Mouse (Mus musculus): ENCODE results near the gene Prkar2b.

The Prkar2b gene

GRCm38 (mm10) chr12:31967536-31967935 lies 93.6 kb downstream of the Prkar2b start:
- DNase-seq (ENCODE audit: low read depth), result peak; percentile 86

DNA sequence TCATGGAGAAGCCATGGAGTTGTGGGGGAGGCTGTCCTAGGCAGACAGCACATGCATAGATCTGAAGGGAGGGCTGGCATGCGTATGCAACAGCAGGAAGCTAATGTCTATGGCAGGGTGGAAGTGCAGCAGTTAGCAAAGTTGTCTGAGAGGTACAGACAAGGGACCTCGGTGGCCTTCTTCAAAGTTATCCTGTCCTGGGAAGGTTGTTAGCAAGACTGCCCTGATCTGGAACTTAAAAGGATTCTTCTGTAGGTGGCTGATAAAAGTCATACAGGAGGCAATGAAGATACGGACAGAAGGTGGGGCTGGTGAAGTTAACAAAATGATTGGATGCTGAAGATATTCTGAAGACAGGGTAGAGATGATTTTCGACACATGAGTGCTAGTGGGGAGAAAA lies 94.7 kb downstream of the Prkar2b start:
- no peak for DNase-seq (ENCODE audit: low read depth)

GRCm38 (mm10) chr12:31965517-31966212 lies 95.4 kb downstream of the Prkar2b start:
- no peak for DNase-seq (ENCODE audit: low read depth)

DNA sequence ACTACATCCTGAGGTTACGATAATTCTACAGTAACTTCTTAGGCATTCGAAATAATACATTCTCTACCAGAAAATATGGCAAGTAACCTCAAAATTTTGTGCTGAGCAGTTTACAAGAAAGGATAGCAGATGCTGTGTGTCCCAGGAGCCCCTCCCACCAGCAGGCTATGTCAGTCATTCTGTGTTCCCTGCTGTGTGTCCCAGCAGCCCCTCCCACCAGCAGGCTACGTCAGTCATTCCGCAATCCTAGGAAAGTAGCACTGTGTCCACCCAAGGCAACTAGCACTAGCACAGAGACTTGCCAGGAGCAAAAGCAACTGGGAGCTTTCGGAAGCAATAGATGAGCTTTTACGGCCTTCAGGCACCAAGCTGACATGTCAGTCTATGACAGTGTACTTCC lies 97.0 kb downstream of the Prkar2b start:
- DNase-seq (ENCODE audit: low read depth), result no peak

GRCm38 (mm10) chr12:31955843-31956242 lies 105.3 kb downstream of the Prkar2b start:
- no peak for DNase-seq (ENCODE audit: low read depth)

DNA sequence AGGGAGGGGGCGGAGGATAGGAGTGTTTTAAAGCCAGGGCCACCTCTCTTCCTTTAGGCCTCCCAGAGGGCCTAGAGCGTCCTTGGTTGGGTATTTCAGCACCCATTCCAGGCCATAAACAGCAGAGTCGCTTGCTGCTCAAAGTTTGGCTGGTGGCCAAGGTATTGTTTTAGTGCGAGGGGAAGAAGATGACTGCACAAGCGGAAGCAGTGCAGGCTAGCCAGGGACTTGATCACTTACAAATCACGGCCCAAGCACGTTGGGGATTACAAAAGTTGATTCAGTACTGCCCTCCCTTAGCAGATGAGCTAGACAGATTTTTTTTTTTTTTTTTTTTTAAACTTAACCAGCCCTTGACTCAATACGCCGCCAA lies 110.5 kb downstream of the Prkar2b start:
- no peak for DNase-seq (ENCODE audit: low read depth)

GRCm38 (mm10) chr12:31949759-31950658 lies 111.1 kb downstream of the Prkar2b start, which contains the start of gene Hbp1:
Hbp1 (minus strand) TSS chr12:31950535.
- peak; percentile 100 for DNase-seq (ENCODE audit: low read depth)

DNA sequence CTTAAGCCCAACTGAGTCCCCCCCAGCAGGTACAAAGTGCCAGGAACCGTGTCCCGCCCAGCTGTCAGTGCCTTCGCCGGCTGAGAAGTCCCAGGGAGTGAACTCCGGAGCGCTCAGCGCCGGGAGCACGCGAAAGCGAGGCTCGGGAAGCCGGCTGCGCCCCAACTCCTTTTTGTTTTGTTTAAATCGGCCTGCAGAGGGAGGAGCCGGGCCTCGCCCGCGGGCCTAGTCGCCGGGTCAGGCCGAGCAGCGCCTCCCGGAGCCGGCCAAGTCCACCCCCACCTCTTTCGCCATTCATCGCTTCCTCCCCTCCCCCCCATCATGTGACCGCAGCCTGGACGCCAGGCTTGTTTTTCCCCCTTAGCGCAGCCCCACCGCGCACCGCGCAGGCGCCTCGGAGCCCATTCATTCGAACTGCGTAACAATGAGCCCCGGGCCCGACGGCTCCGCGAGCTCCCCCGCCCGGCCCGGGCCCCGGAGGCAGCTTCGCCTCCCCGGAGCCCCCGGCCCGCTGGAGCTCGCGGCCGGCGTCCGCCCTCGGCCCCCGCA lies 111.8 kb downstream of the Prkar2b start:
- DNase-seq (ENCODE audit: low read depth), result peak; percentile 99

GRCm38 (mm10) chr12:31948101-31949000 lies 112.7 kb downstream of the Prkar2b start:
- DNase-seq (ENCODE audit: low read depth), result no peak

DNA sequence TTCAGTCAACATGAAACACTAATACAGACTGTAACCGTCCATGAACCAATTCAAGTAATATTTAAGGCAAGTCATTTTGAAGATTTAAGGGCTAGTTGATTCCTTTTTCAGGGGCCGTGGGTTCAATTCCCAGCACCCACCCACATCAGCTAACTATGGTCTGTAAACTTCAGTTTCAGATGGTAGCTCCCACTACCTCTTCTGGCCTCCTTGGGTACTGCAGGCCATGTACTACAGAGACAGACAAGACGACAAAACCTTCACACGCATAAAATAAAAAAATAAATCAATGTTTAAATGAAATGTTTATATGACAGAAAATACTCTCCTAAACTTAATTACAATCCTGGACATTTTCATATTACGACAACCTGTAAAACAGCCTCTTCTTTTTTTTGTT lies 113.6 kb downstream of the Prkar2b start:
- peak; percentile 44 for DNase-seq (ENCODE audit: low read depth)

- no peak for DNase-seq (ENCODE audit: low read depth)
Observed at GRCm38 (mm10) chr12:31944405-31944804, 116.7 kb downstream of the Prkar2b start.

- DNase-seq (ENCODE audit: low read depth), result no peak
Observed at GRCm38 (mm10) chr12:31943020-31943654, 118.0 kb downstream of the Prkar2b start.

GRCm38 (mm10) chr12:31939026-31939425 lies 122.1 kb downstream of the Prkar2b start:
- no peak for DNase-seq (ENCODE audit: low read depth)

DNA sequence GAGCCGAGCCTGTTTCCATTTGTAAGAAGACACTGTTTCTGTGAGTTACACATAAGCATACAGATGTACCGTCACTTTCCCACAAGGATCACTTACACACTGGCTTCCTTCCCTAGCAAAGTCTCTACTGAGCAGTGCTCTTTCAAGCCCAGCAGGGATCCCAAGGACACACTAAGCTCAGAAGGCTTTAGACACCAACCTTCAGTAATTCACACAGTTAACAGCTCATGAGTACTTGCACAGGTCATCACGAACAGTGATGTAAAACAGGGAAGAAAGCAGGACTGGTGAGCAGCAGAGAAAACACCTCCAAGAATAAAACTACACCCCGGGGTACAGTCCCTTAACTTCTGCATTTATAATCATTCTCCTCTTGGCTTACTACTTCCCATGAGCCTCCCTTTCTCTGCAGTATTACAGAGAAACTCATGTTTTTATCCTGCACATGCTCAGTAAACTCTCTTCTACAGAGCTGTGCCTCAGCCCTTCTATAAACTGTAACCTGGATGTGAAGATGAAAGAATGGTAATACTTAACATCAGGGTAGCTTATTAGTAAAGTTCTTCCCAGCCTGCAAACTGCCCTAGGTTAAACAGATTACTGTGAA lies 122.6 kb downstream of the Prkar2b start:
- DNase-seq (ENCODE audit: low read depth), result no peak

DNA sequence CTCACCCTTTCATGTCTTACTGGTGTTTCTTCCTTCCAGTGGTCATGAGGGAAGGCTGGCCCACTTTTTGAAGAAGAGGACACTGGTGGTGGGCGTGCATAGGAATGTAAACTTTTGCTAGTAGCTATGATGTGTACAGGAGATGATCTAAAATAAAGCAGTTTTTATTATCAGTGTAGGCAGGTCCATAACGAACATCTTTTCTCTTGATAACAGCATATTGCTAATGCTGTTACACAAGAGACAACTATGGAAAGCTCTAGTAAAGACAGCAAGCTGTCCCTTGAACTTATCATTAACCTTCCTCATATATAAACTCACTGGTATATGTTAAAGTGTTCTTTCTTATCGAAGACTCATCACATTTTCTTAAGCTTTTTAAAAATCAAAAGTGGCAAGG lies 123.5 kb downstream of the Prkar2b start:
- DNase-seq (ENCODE audit: low read depth), result no peak

DNA sequence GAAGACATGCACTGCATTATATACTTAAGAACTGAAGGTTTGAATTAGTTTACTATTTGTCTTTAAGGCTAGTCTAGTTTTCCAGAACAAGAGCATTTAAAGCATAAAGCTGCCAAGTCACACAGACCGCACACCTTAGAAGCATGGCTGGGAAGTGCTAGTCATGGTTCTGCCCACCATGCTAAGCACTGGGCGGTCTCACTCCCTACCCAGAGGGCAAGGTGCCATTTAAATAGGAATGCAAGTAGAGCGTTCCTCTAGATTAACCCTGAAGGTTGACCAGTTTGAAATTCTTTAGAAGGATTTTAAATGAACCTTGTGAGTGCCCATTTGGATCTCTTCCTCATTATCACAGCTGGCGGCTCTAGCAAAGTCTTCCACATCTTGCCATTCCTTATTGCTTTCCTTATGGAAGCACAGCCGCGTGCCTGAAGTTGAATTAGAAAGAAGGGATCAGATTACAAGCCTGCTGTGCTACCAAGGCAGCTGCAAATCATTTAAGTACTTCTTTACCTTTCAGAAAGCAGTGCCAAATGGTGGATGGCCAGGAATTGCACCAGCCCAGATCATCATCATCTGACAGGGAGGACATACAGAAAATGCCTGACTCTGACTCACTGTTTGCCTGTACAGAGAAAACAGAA lies 124.3 kb downstream of the Prkar2b start:
- DNase-seq (ENCODE audit: low read depth), result peak; percentile 85

GRCm38 (mm10) chr12:31931818-31932217 lies 129.3 kb downstream of the Prkar2b start:
- peak; percentile 24 for DNase-seq (ENCODE audit: low read depth)

DNA sequence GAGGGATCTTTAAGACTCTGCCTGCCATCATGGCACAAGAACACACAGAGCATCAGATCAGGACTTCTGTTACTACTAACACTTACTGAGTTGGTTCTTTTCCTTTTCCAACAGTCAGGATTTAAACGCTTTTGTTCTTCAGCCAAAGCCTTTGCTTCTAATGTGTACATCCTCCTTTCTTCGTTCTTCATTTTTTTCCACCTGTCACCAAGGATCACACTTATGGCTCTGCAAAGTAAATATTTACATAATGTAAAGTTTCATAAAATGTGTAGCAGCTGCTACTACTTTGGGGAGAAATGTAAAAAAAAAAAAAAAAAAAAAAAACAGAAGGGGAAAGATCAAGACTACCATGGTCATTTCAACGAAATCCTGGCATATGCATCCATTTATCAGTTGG lies 132.6 kb downstream of the Prkar2b start:
- no peak for DNase-seq (ENCODE audit: low read depth)

GRCm38 (mm10) chr12:31926661-31927061 lies 134.4 kb downstream of the Prkar2b start:
- DNase-seq (ENCODE audit: low read depth), result peak; percentile 73

DNA sequence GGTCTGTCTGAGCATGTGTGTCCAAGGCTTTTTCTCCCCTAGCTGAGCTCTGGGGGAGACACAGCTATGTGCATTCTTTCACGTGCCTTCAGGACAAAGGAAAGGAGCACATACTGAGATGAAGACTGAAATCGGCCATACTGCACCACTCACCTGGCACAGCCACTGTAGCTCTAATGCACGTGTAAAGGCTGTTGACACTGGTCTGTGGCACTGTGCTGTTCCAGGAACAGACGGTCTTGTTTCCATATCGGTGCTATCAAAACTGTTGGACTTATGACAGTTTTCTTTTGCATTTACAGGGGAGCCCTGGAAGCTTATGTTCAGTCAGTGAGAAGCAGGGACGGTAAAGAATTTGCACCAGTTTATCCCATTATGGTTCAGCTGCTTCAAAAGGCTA lies 135.8 kb downstream of the Prkar2b start:
- no peak for DNase-seq (ENCODE audit: low read depth)

All from NIH3T3 (cell line).